Mouse (Mus musculus) lung, adult 2 months (tissue): ENCODE results near the gene Phlda2. TPM values are rescaled to one million over a fixed set of nuclear protein-coding genes. Genes with fewer than 3 reads are reported as not detected.
"Not testable (repeated sequence)": the region's sequence is repeated elsewhere in the genome, so short reads cannot be mapped to it uniquely, and the experiment has no call there.

Experiments used
- DNase-seq: peaks from one replicate; pipeline ENCODE4 v3.0.0; 2022
- H3K4me1 ChIP-seq: fragments of 200-500 bp; 2 replicates; pipeline ENCODE4 v1.6.1; 2011; ENCODE audit warnings: low read length; ENCODE audit not compliant: control insufficient read depth, insufficient read depth
- H3K4me3 ChIP-seq: fragments of 200-500 bp; replicated peaks from 2 replicates; pipeline ENCODE3; 2011; ENCODE audit warnings: low read depth, mild to moderate bottlenecking, control low read depth, low read length; ENCODE audit errors: extremely low read depth
- CTCF ChIP-seq: fragments of 200-500 bp; IDR thresholded peaks from 2 replicates; pipeline ENCODE4 v1.5.1; 2011; ENCODE audit warnings: mild to moderate bottlenecking, low read length, control low read depth; ENCODE audit not compliant: insufficient read depth
- POLR2A ChIP-seq: fragments of 200-500 bp; IDR thresholded peaks from 2 replicates; pipeline ENCODE4 v1.6.1; 2011; ENCODE audit warnings: low read depth, mild to moderate bottlenecking, control low read depth, low read length, borderline replicate concordance; ENCODE audit errors: extremely low read depth
- whole genome bisulfite sequencing: fragments of 180-500 bp; shearing (Covaris S2); methylation state at CpG from one replicate; pipeline ENCODE4 v1.1.7; 2018; 5-methylcytosine and 5-hydroxymethylcytosine counted together
- polyA plus RNA-seq: library from polyadenylated mRNA; depleted of rRNA; stranded (reverse); fragments of >200 nt; gene quantifications from 2 replicates; pipeline ENCODE4 v1.2.3, GENCODE M21; 2012; rRNA removed

Gene Phlda2
- 5.1 and 6.1 TPM in 2 replicates for polyA plus RNA-seq

DNA sequence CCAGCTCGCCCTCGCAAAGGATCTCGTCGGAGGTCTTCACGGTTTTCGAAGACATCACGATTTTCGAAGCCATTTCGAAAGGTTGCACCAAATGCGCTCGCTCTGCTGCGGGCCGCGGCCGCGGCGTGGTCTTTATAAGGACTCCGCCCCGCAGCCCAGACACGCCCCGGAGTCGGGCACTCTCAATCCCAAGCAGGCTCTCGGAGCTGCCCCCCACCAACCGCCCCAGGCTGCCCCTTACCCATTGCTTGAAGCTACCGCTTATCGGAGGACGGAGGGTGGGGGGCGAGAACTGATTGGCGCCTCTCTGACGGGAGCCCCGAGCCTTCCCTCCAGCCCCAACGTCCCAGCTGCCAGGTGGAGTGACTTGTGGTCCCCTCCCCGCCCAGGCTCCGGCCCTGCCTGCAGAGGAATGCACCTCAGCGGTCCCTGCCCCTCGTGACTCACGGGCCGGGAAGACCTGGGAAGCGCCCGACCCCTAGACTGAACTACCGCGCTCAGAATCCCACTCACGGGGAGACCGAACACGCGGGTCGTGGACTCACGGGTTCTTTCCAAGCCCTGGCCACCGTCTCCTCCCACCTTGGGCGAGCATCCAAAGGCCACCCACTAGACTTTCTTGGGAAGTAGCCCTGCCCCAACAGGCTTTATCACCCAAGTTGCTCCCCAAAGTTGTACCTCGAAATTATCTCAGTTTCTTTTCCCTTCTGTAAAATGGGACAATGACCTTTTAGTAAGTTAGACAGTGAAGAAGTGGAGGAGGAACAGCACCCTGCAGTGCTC is at the start of gene Phlda2:
Gene Phlda2 (minus strand): TSS at position 733 of the 783 bp plus-strand sequence.
- Histone ChIP-seq H3K4me3 (peak within 1 kb of the TSS; percentile 66), H3K4me1 (peaks cover 9% of the 10 kb centered on the region)
- no peak for TF ChIP-seq CTCF
- TF ChIP-seq POLR2A = no peak
- 3% methylated on average over 51 of the region's 51 CpGs for WGBS
- peak; percentile 56 for DNase-seq

DNA sequence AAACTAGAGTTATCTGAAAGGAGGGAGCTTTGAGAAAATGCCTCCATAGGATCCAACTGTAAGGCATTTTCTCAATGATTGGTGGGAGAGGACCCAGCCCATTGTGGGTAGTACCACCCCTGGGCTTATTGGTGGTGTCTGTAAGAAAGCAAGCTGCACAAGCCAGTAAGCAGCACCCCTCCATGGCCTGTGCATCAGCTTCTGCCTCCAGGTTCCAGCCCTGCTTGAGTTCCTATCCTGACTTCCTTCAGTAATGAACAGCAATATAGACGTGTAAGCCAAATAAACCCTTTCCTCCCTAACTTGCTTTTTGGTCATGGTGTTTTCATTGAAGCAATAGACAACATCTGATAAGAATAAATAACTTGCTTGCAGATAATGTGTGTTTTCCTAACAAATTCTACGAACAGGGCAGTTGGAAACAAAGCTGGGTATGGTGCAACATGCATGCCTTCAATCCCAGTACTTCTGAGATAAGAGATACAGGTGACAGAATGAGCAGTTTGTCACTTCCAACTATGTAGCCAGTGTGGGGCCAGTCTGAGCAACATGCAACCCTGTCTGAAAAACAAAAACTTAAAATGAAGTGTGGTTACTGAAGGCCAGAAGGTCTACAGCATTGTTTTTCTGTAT is 46.8 kb upstream of the Phlda2 start:
- peaks cover 7% of the 10 kb centered on the region for H3K4me1 ChIP-seq
- DNase-seq = no peak
- H3K4me3 ChIP-seq = no peak overlapping the region
- TF ChIP-seq CTCF (no peak), POLR2A (no peak)
- 27% methylated on average over 2 of the region's 2 CpGs for WGBS

GRCm38 (mm10) chr7:143548976-143549457 is 46.1 kb upstream of the Phlda2 start, which contains the start of gene Nap1l4:
TSS of gene Nap1l4 (minus strand) at chr7:143549106.
- Histone ChIP-seq H3K4me3 (peak within 1 kb of the TSS; percentile 77), H3K4me1 (peaks cover 7% of the 10 kb centered on the region)
- WGBS = under 1% methylated on average over 43 of the region's 43 CpGs
- TF ChIP-seq POLR2A = peak; percentile 77
- TF ChIP-seq CTCF = no peak
- peak; percentile 100 for DNase-seq

- under 1% methylated on average over 63 of the region's 63 CpGs for WGBS
- DNase-seq = no peak
- peaks cover 9% of the 10 kb centered on the region for H3K4me1 ChIP-seq
- peak overlapping the region; percentile 77 for H3K4me3 ChIP-seq
- TF ChIP-seq CTCF (no peak), POLR2A (no peak)
These were observed 45.4 kb upstream of the Phlda2 start for GRCm38 (mm10) chr7:143548231-143548961.

GRCm38 (mm10) chr7:143546554-143546953 is 43.6 kb upstream of the Phlda2 start:
- 20% methylated on average over 2 of the region's 2 CpGs for WGBS
- no peak for DNase-seq
- TF ChIP-seq POLR2A (no peak), CTCF (no peak)
- Histone ChIP-seq H3K4me1 (peaks cover 15% of the 10 kb centered on the region), H3K4me3 (no peak overlapping the region)

DNA sequence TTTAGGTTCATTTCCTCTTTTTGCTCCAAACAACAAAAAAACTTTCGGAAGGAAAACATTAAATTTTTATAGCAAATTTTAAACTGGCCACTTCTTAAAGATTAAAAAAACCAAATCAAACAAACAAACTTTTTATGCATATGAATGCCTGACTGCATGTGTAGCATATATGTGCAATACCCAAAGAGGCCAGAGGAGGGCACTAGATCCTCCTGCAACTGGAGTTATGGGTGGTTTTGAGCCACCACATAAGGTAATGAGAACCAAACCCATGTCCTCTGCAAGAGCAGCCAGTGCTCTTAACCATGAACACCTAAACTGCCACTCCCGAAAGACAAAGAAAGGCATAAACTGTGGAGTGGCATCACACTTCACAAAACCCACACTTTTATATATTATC is 41.4 kb upstream of the Phlda2 start:
- peak; percentile 31 for DNase-seq
- TF ChIP-seq POLR2A = no peak
- TF ChIP-seq CTCF = no peak; the same call in 1 of the 2 replicates
- WGBS = 91% methylated on average over 2 of the region's 2 CpGs
- Histone ChIP-seq H3K4me1 (peaks cover 15% of the 10 kb centered on the region), H3K4me3 (no peak overlapping the region)

GRCm38 (mm10) chr7:143538671-143539070 is 35.7 kb upstream of the Phlda2 start:
- WGBS = 48% methylated on average over 1 of the region's 1 CpGs

GRCm38 (mm10) chr7:143538229-143538628 is 35.3 kb upstream of the Phlda2 start:
- DNase-seq, H3K4me1 ChIP-seq, H3K4me3 ChIP-seq: not testable (repeated sequence)
- 62% methylated on average over 6 of the region's 6 CpGs for WGBS

More at GRCm38 (mm10) chr7:143538671-143539070, 35.7 kb upstream of the Phlda2 start:
- Histone ChIP-seq H3K4me1 (peaks cover 9% of the 10 kb centered on the region; the same call in 1 of the 2 replicates), H3K4me3 (no peak overlapping the region)
- TF ChIP-seq CTCF (no peak), POLR2A (no peak)
- DNase-seq = no peak

DNA sequence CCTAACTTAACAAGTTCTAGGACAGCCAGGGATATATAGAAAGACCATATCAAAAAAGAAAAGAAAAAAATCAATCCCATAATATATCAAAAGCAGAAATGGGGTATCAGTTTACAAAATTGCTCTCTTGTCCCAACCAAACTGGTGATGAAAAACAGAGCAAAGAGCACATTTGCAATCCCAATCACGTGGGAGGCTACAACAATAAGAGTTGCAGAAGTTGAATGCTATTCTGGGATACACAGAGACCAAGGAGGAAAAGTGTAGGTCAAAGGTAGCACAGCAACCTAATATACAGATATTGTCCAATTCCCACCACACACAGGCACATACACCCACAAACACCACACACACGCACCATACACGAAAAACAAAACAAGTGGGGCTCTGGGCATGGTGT is 33.3 kb upstream of the Phlda2 start:
- no peaks in the 10 kb centered on the region; the same call in 1 of the 2 replicates for H3K4me1 ChIP-seq
- DNase-seq = no peak
- no peak overlapping the region for H3K4me3 ChIP-seq
- 89% methylated on average over 3 of the region's 3 CpGs for WGBS
- TF ChIP-seq POLR2A (no peak), CTCF (no peak)

DNA sequence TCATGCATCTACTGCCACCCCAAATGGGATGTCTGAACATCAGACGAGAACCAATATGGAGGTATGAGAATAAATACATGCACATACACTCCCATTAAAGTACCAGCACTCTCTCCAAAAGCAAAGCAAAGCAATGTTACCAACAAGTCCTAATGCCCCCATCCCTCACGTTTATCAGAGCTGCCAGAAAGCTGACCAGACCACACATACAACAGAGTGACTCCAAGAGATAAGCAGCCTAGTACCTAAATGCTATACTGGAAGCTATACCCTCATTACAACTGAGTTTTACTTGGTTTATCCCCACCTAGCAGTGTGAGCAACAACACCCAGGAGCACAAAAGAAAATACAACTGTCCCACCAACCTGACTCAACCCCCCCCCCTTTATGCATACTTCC is 30.3 kb upstream of the Phlda2 start:
- TF ChIP-seq POLR2A = no peak
- TF ChIP-seq CTCF = no peak
- no peak for DNase-seq
- Histone ChIP-seq H3K4me3 (no peak overlapping the region), H3K4me1 (no peaks in the 10 kb centered on the region; the same call in 1 of the 2 replicates)
- WGBS = 70% methylated on average over 2 of the region's 2 CpGs
